Mouse (Mus musculus) frontal cortex, adult (tissue): ENCODE measurements around the gene Crybb1.
A peak's percentile ranks its signal among the peaks of the same experiment; 100 is the strongest.

ENCODE experiments used
- ATAC-seq: cut with Nextera tagmentation; 2 replicates; pipeline ENCODE4 v1.9.2; 2017; ENCODE audit warnings: mild to moderate bottlenecking, moderate library complexity, mixed read lengths; ENCODE audit not compliant: low TSS enrichment

Gene Crybb1

DNA sequence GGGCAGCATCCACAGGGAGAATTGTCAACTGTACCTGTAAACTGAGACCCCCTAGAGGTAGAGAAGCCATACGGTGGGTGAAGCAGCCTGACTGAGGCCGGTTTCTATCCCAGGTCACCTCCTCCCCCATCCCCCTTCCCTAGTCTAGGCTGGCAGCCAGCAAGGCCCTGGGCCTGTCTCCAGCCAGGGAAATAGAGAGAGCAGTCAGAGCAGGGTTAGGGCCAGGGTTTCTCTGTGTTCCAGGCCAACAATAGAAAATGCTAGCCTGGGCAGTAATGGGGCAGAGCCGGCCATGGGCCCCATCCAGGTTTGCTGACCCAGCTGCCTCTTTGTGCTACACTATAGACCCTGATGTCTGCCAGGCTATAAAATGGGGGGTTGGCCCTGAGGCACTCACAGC, at the start of gene Crybb1:
Crybb1 (plus strand) TSS at position 390 of the 400 bp plus-strand sequence.
- ATAC-seq, result peak; percentile 60; the same call in 1 of the 2 replicates

DNA sequence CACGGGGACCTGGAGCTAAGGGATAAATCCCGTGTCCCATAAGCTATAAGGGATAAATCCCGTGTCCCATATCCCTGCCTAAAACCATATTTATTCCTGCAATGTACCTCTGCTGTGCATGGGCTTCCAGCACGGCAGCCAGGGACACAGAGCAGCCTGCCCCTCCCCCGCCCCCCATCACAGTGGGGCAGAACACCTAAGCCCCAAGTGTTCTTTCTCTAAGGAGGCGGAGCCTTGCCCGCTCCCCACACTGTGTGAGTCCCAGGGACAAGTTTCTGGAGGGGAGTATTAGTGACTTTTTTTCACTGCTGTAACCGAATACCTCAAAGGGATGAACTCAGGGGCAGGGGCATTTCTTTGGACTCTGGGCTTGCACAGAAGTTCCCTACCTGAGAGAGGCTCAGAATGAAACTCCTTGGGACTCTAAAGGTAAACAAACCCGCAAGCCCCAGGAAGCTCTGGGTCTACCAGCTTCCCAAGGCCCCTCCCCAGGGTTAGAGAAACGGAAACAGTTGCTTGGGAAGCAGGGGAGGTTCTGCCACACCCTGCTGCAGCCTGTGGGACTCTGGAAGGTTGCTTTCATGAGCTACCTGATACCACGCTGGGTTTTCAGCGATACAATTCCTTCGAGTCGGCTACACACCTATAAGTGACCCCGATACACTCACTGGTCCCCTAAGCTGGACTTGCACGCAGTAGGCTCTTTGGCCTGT, 48.9 kb upstream of the Crybb1 start:
- no peak for ATAC-seq

DNA sequence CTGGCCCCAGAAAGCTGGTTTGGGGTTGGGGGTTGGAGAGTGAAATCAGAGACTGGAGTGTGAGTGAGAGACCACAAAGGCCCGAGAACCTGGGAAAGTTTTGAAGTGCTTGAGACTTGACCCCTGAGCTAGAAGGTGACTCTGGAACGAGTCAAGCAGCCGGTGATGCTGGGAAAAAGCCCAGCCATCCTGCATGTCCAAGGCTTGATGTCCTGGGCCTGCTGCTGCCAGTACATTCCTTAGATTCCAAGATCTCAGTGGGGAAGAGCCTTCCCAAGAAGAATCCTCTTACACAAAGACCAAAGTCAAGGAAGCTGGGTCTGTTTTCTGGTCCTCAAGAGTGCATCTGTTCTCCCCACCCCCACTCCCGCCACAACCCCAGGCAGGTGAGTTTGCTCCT, 47.3 kb upstream of the Crybb1 start:
- no peak for ATAC-seq

DNA sequence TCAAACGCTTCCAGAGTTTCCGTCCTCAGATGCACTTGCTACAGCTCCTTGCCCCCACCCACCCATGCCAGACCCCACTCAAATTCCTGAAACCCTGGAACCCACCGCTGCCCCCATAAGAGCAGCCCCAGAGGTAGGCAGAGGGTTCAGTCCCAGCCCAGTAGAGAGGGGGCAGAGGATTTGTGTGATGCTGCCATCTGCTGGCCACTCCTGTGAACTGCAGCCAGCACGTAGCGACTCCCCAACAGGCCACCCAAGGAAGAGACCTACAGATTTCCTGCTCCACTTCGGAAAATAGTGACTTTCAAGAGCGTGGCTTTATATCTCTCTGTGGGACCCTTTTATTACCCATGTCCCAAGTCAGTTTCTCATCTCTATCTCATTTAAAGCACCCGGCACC, 45.5 kb upstream of the Crybb1 start:
- no peak for ATAC-seq

DNA sequence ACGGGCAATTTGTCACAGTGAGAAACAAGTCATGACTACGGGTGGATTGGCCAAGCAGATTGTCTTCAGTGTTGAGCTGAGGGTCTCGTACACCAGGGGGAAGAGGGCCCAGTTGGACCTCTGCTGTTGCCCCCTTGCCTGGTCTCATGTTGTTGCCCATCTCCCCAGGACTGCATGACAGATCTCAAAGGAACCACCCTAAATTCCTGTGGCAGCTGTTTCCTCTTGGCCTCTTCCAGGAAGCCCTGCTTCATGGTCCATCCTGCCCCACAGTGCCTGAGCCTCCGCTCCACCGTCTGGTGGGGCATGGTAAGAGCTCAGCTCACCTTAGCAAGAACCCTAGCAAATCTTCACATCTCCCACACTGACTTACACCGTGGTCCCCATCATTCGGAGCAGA, 43.7 kb upstream of the Crybb1 start:
- no peak for ATAC-seq

DNA sequence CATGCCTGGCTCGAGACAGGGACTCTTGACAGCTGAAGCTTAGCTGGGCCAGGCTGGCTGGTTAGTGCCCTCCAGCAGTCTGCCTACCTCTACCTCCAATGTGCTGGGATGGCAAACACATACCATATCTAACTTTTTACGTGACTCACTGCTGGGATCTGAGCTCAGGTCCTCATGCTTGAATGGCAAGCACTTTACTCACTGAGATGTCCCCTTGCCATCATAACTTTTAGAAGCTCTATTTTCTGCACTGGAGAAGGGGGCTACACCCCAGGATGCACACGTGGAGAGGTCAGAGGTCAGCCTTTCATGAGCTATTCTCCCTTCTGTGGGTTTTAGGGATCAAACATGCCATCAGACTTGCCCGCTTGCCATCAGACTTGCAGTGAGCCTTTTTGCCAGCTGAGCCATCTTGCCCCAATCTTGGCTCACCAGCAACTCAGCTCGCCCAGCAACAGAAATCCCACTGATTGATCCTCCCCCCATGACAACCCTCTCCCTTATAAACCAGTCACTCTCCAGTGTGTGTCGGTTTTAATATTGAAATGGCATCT, 42.8 kb upstream of the Crybb1 start:
- ATAC-seq, result no peak

DNA sequence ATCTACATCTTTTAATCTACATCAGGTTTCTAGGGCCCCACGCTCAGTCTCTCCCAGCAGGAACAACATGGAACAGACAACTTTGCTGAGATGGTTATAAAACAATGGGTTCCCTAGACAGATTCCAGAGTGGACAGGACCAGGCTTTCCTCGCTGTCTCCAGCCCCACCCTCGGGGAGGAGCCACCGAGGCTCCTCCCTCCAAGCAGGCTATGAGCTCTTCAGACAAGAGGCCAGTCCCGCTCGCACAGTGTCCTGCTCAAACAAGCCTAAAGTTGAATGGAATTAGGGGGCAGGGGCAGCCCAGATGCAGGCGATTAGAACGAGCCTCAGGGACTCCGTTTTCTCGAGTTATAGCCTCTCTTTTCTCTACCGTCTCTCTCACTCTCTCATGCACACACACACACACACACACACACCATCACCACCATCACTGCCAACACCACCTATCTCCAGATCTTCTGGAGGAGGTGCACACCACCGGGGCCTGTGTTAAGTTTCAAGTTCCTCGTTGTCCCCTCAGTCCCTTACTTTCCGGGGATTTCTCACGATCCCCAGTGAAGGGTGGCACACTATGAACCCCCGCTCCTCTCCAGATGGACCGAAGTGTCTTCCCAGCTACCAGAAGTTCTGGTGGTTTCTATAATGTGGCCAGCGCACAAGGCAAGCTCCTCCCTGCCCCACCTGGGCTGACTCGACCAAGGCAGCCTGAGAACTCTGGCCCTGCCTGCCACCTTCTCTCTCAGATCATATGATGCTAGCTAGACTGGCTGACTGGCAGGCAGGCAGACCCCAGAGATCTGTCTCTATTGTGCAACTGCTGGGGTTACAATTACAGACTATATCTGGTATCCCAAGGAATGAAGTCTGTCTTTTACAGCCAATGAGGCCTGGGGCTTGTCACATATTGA, 42.0 kb upstream of the Crybb1 start:
- peak; percentile 36 for ATAC-seq

DNA sequence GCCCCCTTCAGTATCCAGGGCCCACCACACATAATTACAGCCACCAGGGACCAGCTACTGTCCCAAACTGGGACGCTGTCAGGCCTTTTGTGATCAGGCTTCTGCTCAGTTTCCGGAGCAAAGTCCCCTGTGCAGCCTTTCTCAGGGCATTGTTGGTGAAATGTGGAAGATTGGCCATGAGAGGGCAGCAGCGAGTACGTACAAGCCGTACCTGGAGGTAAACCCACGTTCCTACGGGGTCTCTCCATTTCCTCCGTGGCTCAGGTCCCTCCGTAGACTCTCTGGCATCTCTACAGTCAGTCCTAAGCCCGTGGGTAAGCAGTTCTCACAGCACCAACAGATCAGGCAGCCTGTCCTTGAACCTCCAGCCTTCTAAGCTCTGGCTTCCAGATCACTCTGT, 41.2 kb upstream of the Crybb1 start:
- ATAC-seq, result 0 out of 2 replicates have a peak, but pooled peaks have one; percentile 6

DNA sequence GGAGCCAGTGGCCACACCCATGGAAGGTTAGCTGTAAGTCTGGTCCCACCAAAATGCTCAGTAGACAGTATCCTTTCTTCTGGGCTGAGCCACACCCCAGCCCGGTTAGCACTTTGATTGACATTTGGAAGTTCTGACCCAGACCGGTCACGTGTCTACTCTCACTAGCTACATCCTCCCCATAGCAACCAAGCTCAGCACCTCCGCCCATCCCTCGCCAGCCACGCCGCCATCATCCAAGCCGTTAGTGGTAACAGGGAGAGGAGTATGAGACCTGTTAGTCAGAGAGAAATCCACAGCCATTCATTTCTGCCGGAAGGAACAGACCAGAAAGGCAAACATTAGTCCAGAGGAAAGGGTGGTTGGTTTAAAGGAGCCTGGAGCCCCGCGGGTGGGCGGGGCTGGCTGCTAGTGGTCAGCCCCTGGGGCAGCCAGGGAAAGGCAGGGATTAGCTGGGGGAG, 40.3 kb upstream of the Crybb1 start:
- ATAC-seq, result peak; percentile 25

DNA sequence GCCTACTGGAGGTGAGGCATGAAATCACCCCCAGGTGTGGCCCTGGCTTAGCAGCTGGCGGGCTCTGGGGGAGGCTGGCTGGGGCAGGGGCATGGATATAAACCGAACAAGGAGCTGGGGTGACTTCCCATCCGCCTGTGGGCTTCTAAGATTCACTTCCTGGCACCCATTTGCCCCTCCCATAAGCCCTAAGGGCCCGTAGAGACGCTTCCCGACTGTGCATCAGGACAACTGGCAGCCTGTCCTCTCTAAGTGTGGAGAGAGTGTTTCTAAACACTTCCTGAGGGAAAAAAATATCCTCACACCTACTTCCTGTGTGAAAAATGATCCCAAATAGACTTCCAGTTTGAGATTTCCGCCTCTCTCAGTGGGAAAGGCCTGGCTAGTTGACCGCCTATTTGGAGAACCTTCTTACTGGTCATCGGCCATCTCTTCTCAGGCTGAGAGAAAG, 39.8 kb upstream of the Crybb1 start:
- peak; percentile 29 for ATAC-seq

DNA sequence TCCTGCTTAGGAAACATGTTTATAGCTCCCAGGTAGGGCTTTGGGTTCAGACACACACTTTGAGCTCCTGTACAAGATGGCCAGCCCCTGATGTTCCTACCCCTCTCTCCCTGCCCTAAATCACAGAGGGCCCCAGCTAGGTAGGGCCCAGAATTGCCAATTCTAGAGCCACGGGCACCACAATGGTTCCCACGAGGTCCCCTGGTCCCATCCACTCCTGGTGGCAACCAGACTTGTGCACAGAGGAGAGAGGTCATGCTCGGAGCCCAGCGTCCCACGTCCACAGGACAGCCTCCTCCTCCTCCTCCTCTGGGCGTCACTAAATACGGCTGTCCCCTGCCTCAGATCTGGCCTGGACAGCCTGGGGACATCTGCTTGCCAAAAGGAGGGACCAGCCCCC, 39.3 kb upstream of the Crybb1 start:
- 0 out of 2 replicates have a peak, but pooled peaks have one; percentile 0 for ATAC-seq

DNA sequence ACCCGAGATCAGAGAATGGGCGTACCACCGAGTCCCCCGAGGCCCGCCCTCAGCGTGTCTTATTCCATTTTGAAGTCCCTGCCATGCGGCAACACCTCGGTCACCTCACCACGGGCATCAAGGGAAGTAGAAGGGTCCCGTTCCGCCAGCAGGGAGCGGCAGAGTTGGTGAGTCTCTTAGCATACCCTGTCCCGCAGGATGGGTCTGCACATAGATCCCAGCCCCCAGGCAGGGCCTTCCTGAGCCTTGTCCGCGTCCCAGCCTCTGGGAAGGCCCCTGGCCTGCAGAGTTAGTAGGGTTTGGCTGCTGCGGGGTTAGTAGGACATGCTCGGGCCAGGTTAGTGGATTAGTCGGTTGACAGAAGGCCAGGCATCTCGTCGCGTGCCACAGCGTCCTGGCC, 38.6 kb upstream of the Crybb1 start:
- ATAC-seq, result no peak

DNA sequence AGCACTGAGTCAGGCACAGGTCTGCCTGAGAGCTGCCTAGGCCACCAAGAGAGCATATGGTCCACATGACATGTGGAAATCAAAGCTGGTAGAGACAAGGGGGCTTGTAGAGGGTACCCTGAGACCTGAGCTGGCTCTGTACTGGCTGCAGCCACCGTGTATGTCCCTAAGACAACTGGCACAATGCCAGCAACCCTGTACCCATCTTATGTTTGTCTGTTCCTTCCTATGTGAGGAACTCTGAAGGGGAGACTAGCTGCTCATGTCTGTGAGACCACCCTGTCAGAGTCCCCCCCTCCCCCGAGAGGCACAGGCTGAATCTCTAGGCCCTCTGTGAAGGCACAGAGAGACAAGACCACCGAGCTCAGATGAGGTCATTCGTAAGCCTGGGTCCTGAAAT, 36.9 kb upstream of the Crybb1 start:
- ATAC-seq, result no peak

DNA sequence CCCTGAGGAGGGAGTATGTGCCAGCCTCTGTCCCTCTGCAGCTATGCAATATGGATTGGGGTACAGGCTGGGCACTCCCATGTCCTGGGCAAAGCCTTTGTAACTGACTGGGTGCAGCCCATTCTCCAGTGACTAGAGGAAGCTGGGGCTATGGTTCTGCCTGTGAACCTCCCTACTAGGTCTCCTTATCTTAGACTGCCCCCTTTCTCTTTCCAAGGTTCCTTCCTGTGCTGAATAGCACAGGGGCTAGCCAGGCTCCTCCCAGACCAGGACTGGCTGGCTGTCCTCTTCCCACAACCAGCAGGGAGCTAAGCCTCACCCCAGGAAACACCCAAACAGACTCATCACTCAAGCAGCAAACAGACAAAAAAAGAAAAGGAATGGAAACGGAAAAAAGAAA, 36.2 kb upstream of the Crybb1 start:
- ATAC-seq, result no peak

DNA sequence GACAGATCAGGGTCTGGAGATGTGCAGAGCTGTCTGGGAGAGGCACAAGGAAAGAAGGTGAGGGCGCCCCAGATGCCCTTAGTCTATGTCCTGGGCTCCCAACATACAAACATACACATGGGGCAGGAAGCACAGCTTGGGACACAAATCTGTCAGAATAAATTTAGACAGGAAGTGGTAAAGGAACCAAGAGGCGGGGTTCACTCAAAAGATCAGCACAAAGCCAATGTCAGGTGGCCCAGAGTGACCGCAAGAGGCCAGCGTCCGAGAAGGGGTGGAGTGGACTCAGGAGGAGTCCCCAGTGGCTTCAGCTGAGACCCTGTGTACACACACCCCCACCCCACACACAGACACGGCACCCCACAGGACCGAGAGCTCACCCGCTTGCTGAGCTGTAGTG, 35.4 kb upstream of the Crybb1 start:
- no peak for ATAC-seq

DNA sequence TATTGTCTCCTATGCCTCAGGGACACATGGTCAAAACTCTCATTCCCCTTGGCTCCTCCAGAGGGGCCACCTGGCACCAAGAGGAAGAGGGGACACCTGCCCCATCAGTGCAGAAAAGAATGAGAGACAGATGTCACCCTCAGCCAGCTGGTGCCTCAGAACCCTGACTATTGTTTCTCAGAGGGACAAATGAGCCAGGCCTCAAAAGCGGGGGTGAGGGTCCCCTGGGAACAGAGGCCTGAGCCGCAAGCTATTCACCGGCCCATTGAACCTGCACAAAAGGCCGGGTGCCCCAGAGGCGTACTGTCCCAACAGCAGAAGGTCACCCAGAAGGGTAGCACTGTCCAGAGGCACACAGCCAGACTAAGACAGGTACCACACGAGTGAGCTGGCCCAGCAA, 30.0 kb upstream of the Crybb1 start:
- no peak for ATAC-seq

DNA sequence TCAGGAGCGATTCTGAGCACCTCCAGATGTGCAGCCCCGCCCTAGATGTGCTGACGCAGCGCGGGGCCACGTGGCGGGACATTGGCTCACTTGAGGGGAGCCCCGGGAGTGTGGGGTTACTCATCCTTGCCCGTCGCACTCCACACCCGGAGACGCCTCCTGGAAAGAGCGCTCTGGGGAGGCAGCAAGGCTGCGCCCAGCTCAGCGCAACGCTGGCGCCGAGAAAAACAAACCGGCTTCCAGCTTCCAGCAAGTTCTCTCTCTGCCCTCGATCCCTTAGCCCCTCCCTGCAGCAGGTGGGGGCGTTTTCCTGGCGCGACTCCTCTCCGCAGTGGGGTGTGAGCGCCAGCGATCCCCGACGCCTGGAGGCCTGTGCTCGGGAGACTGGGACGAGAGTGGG, 28.3 kb upstream of the Crybb1 start:
- ATAC-seq, result peak; percentile 51

DNA sequence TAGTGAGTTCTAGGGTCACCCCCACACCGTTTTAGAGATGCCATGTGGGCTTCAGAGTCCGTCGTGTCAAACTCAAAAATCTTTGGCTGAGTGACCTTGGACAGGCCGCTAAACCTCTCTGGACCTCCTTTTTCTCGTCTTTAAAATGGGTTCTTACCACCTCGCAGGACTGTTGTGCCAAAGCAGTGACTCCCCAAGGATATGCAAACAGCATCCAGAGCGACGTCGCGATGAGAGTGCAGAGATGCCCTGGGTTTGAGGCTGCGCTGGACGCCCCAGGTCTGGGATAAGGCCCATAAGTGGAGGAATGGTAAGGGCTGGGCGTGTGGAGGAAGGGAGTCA, 27.7 kb upstream of the Crybb1 start:
- ATAC-seq, result no peak

DNA sequence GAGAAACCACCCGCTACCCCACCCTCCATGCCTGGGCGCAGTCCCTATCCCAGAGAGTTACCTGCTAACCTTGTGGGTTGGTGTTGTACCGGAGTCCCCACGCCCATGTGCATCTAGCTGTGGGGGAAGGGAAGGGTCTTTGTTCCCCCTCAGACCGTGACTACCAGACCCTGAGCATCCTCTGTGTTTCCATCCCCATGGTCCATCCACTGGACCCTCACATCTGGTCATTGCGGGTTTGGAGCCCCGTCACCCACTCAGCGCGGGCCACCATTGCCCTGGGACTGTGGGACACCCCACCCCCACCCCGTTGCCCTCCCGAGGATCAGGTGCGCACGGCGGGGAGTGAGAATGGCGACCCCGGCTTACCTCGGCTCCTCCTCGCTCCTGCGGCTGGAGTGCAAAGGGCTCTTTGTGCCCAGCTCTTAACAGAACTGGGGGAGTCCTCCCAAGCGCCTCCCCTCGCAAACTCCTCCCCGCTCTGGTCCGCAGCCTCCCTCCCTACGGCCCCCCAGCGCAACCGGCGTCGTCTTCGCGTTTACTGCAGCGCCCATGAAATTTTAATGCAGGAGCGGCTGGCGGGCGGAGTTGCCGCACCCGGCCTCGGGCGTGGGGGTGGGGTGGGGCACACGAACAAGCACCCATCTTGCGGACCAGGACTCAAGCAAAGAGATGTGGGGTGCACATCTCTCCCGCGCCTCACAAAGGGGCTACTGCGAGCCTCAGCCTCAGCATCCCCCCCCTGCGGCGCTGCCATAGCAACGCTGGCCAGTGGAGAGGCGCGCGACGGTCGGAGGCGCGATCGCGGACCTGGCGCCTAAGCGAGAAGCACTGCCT, 27.2 kb upstream of the Crybb1 start:
- ATAC-seq, result peak; percentile 71

DNA sequence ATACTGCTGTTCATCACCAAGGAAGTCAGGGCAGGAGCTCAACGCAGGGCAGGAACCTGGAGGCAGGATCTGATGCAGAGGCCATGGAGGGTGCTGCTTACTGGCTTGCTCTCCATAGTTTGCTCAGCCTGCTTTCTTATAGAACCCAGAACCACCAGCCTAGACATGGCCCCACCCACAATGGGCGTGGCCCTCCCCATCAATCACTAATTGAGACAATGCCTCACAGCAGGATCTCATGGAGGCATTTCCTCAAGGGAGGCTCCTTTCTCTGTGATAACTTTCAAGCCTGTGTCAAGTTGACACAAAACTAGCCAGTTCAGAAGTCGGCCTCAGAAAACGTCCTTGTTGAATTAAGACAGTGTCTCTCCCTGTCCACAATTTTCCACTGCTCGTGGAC, 19.8 kb upstream of the Crybb1 start:
- ATAC-seq, result no peak

DNA sequence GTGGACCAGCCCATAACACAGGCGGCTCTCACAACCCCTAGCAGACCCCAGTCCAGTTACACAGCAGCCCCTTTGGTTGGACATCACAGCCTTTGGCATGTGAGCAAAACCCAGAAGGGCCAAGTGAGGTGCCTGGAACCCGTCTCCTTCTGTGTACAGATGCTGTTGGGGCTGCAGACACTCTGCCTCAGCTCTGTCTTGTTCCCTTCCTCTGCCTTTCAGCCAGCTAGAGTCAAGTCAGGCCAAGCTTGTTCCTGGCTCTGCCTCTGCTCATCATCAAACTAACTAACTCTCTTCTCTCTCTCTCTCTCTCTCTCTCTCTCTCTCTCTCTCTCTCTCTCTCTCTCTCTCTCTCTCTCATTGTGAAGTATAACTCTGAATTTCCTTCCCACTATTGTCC, 19.0 kb upstream of the Crybb1 start:
- no peak for ATAC-seq

DNA sequence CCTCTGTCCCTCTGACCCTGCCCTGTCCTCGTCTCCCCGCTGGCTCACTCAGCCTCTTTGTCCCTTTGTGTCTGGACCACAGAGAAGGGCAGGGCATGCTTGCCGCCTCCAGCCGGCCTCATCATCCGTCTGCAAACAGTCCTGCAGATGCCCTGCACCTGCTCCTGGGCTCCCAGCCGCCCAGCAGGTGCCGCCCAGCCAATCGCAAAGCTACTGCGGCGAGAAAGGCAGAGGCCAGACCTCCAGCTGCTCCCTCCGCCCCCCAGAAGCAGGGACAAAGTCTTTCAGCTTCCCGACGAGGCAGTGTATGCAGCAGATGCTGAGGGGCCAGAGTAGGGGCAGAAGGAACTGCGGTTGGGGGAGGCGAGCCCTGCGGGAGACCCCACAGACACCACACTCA, 18.2 kb upstream of the Crybb1 start:
- no peak for ATAC-seq
